Mouse (Mus musculus): ENCODE measurements at regions not wholly inside any gene's neighbourhood (a gene's known extent, or its start where the extent isn't known, plus 50 kb on each side); places are given as distances from the start of the nearest gene placed in this dataset.

- peak; percentile 91 for DNase-seq
Measured at GRCm38 (mm10) chr10:66807261-66807968, 288.5 kb upstream of the Jmjd1c start.

GRCm38 (mm10) chr10:66812515-66813260 lies 283.2 kb upstream of the Jmjd1c start:
- peak; percentile 83 for DNase-seq

GRCm38 (mm10) chr10:66813850-66814564 lies 281.9 kb upstream of the Jmjd1c start:
- peak; percentile 88 for DNase-seq

- DNase-seq, result peak; percentile 99
Measured at GRCm38 (mm10) chr10:66814565-66815201, 281.2 kb upstream of the Jmjd1c start.

GRCm38 (mm10) chr10:66815951-66816350 lies 280.0 kb upstream of the Jmjd1c start:
- DNase-seq, result peak; percentile 93

GRCm38 (mm10) chr10:66816776-66817175 lies 279.1 kb upstream of the Jmjd1c start:
- DNase-seq, result peak; percentile 72

- peak; percentile 55 for DNase-seq
Measured at GRCm38 (mm10) chr10:66817876-66818275, 278.0 kb upstream of the Jmjd1c start.

- DNase-seq, result peak; percentile 65
Measured at GRCm38 (mm10) chr10:66819517-66819916, 276.4 kb upstream of the Jmjd1c start.

GRCm38 (mm10) chr10:66825737-66826136 lies 270.2 kb upstream of the Jmjd1c start:
- peak; percentile 73 for DNase-seq

- DNase-seq, result peak; percentile 71
Measured at GRCm38 (mm10) chr10:66826327-66826726, 269.6 kb upstream of the Jmjd1c start.

- DNase-seq, result no peak
Measured at GRCm38 (mm10) chr10:66834974-66835373, 261.0 kb upstream of the Jmjd1c start.

- peak; percentile 91 for DNase-seq
Measured at GRCm38 (mm10) chr10:66839058-66839457, 256.9 kb upstream of the Jmjd1c start.

- DNase-seq, result peak; percentile 92
Measured at GRCm38 (mm10) chr10:66843258-66843657, 252.7 kb upstream of the Jmjd1c start.

GRCm38 (mm10) chr10:66848778-66849177 lies 247.1 kb upstream of the Jmjd1c start:
- DNase-seq, result no peak

- DNase-seq, result peak; percentile 78
Measured at GRCm38 (mm10) chr10:66849681-66850080, 246.2 kb upstream of the Jmjd1c start.

- DNase-seq, result no peak
Measured at GRCm38 (mm10) chr10:66850972-66851478, 244.9 kb upstream of the Jmjd1c start.

- DNase-seq, result peak; percentile 91
Measured at GRCm38 (mm10) chr10:66851841-66852240, 244.1 kb upstream of the Jmjd1c start.

GRCm38 (mm10) chr10:66852708-66853107 lies 243.2 kb upstream of the Jmjd1c start:
- peak; percentile 93 for DNase-seq

- DNase-seq, result peak; percentile 92
Measured at GRCm38 (mm10) chr10:66853258-66853657, 242.7 kb upstream of the Jmjd1c start.

- DNase-seq, result no peak
Measured at GRCm38 (mm10) chr10:66854895-66855294, 241.0 kb upstream of the Jmjd1c start.

- DNase-seq, result no peak
Measured at GRCm38 (mm10) chr10:66857330-66857729, 238.6 kb upstream of the Jmjd1c start.

GRCm38 (mm10) chr10:66861421-66861820 lies 234.5 kb upstream of the Jmjd1c start:
- no peak for DNase-seq

Data from heart, adult 11 months (tissue).